Mouse (Mus musculus) liver, embryonic 14.5 days (tissue): ENCODE results near the gene Emc10.

Source experiments
- CTCF ChIP-seq: IDR thresholded peaks from 2 replicates; pipeline ENCODE4 v1.5.1; 2016; ENCODE audit warnings: antibody characterized with exemption, low read depth, control low read depth
- EP300 ChIP-seq: IDR thresholded peaks from 2 replicates; pipeline ENCODE4 v1.6.1; 2016; ENCODE audit warnings: antibody characterized with exemption, low read depth

DNA sequence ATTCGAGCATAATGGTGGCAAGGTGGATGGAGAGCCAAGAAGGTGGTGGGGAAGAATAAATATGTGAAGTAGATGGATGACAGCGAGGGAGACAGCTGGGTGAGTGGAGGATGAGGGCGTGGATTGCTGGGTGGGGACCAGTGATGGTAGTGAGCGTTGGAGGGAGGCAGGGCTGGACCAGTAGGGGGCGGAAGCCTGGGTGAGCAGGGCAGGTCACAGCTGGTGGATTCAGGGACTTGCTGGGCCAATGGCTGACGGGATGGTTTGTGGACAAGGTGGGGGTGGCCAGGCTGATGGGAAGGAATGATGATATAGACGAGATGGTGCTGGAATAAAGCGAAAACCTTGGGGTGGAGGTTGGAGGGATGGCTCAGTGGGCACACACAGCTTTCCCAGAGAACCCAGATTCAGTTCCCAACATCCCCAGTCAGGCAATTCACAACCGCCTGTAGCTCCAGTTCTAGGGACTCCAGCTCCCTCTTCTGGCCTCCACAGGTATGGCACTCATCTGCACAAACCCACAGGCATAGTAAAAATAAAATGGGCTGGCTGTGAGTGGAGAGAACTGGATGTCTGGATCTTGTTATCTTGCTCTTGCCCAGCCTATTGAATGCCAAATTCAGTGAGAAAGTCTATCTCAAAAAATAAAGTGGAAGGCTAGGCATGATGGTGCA, 23.0 kb upstream of the Emc10 start:
- peak; percentile 53 for TF ChIP-seq CTCF
- no peak for TF ChIP-seq EP300
